Mouse (Mus musculus) kidney, postnatal 0 days (tissue): Measurements from ENCODE around the gene Smpd3. TPM values are rescaled to one million over a fixed set of nuclear protein-coding genes. Genes with fewer than 3 reads are reported as not detected.

Experiments
- ATAC-seq: fragments of 200-750 bp; cut with Nextera tagmentation; replicated peaks from 2 replicates; pipeline ENCODE4 v1.8.0; 2017; ENCODE audit warnings: low read depth, moderate number of reproducible peaks, moderate TSS enrichment, moderate library complexity; ENCODE audit not compliant: low FRiP score
- DNase-seq: peaks from one replicate; pipeline ENCODE4 v3.0.0-alpha.2; 2016; ENCODE audit warnings: low spot score
- H3K27ac ChIP-seq: fragments of 300-500 bp; sonication (generic); 2 replicates; pipeline ENCODE4 v1.5.1; 2014; ENCODE audit warnings: mild to moderate bottlenecking
- H3K27me3 ChIP-seq: fragments of 300-500 bp; sonication (generic); 2 replicates; pipeline ENCODE4 v1.6.1; 2014; ENCODE audit warnings: low read length, mixed read lengths; ENCODE audit not compliant: insufficient read depth
- H3K36me3 ChIP-seq: fragments of 300-500 bp; sonication (generic); 2 replicates; pipeline ENCODE4 v1.6.1; 2014; ENCODE audit warnings: low read length, mixed read lengths; ENCODE audit not compliant: insufficient read depth
- H3K4me1 ChIP-seq: fragments of 300-500 bp; sonication (generic); replicated peaks from 2 replicates; pipeline ENCODE4 v1.6.1; 2014; ENCODE audit warnings: antibody characterized with exemption, low read length, mixed read lengths; ENCODE audit not compliant: insufficient read depth
- H3K4me2 ChIP-seq: fragments of 300-500 bp; sonication (generic); 2 replicates; pipeline ENCODE4 v1.6.1; 2014; ENCODE audit warnings: mild to moderate bottlenecking, low read length, moderate library complexity, mixed read lengths
- H3K4me3 ChIP-seq: fragments of 300-500 bp; sonication (generic); replicated peaks from 2 replicates; pipeline ENCODE4 v1.5.1; 2014; ENCODE audit warnings: low read depth, low read length
- H3K9ac ChIP-seq: fragments of 300-500 bp; sonication (generic); 2 replicates; pipeline ENCODE4 v1.6.1; 2014; ENCODE audit warnings: low read depth, low read length
- H3K9me3 ChIP-seq: fragments of 300-500 bp; sonication (generic); replicated peaks from 2 replicates; pipeline ENCODE4 v1.6.1; 2016; ENCODE audit warnings: low read length, inconsistent platforms, mixed read lengths
- CTCF ChIP-seq: IDR thresholded peaks from 2 replicates; pipeline ENCODE4 v1.5.1; 2016; ENCODE audit warnings: antibody characterized with exemption, low read depth, mild to moderate bottlenecking, moderate library complexity
- WGBS: fragments of 180-500 bp; shearing (Covaris S2); extraction: QIAGEN DNeasy Blood & Tissue Kit; methylation state at CpG from one replicate; pipeline ENCODE4 v1.1.7; 2014; 5-methylcytosine and 5-hydroxymethylcytosine counted together
- polyA plus RNA-seq: library from polyadenylated mRNA; unstranded; fragments of >200 nt; fragmentation: Nextera tagmentation; extraction: Ambion mirVana; gene quantifications from 2 replicates; pipeline ENCODE4 v1.2.1, GENCODE M21; 2015

Smpd3 gene
- polyA plus RNA-seq, 1 experiment from 2014 or later, result 0.42 TPM

DNA sequence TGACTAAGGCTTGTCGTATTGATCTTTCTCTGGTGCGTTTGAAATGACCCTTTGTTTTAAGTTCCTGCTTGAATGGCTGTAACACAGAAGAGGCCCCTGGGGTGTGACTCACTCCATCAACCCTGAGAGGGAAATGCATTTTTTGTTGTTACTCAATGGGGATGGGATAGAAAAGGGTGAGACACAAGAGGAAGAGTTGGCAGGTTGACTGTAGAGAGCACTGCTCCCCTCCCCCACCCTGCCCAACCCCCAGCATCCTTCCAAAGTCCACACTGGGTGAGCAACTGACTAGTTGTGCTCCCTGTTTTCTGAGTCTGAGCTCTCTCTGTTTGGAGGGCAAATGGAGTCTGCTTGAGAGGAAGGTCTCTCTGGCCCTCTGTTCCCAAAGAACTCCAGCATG lies 50.3 kb downstream of the Smpd3 start:
- no peak overlapping the region for H3K4me3 ChIP-seq
- no peaks in the 10 kb centered on the region for H3K36me3 ChIP-seq
- H3K4me2 ChIP-seq, result no peak overlapping the region
- H3K4me1 ChIP-seq, result no peaks in the 10 kb centered on the region
- no peak for DNase-seq
- H3K9me3 ChIP-seq, result no peaks in the 10 kb centered on the region
- no peaks in the 10 kb centered on the region for H3K27me3 ChIP-seq
- ATAC-seq, result no peak
- no peak overlapping the region for H3K27ac ChIP-seq
- H3K9ac ChIP-seq, result no peak overlapping the region
- TF ChIP-seq CTCF, result no peak
- WGBS, result 12% methylated on average over 2 of the region's 2 CpGs

DNA sequence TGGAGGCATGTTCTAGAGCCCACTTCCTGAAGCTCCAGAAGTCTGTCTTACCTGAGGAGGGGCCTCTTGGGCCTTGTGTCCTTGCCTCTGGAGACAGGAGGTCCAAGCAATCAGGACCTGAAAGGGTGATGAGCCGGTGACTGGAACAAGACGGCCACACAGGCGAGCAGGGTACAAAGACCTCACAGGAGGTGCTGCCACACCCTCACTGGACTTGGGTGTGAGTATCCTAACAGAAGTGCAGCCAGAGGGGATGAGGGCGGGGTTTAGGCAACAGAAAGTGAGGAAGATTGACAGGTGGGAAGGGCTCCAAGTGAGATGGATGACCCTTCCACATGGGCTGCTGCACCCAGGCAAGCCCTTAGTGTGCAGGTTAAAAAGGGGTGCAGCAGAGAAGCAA lies 56.9 kb downstream of the Smpd3 start:
- DNase-seq, result no peak
- TF ChIP-seq CTCF, result no peak
- Histone ChIP-seq H3K9ac (no peak overlapping the region), H3K36me3 (no peaks in the 10 kb centered on the region), H3K4me3 (no peak overlapping the region), H3K4me2 (no peak overlapping the region), H3K4me1 (no peaks in the 10 kb centered on the region), H3K27me3 (no peaks in the 10 kb centered on the region), H3K27ac (no peak overlapping the region), H3K9me3 (no peaks in the 10 kb centered on the region)
- 41% methylated on average over 4 of the region's 4 CpGs for WGBS
- no peak for ATAC-seq

DNA sequence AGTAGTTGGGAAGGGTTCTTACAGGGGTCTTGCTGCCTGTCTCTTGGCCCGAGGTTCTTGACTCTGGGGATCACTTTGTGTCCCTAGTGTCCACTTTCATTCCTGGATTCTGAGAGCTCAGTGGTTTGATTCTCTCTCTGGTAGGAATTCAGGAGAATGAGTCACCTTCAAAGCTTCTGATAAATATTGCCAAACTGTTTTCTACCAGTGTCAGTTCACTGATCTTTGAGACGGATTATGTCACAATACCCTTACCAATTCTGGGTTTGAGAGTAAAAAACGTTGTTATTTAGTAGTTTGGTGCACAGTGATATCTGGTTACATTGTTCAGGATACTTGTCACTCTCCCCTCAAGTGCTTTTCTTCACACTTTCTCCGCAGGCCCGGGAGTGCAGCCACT lies 57.6 kb downstream of the Smpd3 start:
- TF ChIP-seq CTCF, result no peak
- ATAC-seq (no peak), DNase-seq (no peak)
- Histone ChIP-seq H3K4me1 (no peaks in the 10 kb centered on the region), H3K27me3 (no peaks in the 10 kb centered on the region), H3K4me3 (no peak overlapping the region), H3K36me3 (no peaks in the 10 kb centered on the region), H3K9me3 (no peaks in the 10 kb centered on the region), H3K27ac (no peak overlapping the region), H3K9ac (no peak overlapping the region), H3K4me2 (no peak overlapping the region)
- WGBS, result 35% methylated on average over 5 of the region's 5 CpGs

DNA sequence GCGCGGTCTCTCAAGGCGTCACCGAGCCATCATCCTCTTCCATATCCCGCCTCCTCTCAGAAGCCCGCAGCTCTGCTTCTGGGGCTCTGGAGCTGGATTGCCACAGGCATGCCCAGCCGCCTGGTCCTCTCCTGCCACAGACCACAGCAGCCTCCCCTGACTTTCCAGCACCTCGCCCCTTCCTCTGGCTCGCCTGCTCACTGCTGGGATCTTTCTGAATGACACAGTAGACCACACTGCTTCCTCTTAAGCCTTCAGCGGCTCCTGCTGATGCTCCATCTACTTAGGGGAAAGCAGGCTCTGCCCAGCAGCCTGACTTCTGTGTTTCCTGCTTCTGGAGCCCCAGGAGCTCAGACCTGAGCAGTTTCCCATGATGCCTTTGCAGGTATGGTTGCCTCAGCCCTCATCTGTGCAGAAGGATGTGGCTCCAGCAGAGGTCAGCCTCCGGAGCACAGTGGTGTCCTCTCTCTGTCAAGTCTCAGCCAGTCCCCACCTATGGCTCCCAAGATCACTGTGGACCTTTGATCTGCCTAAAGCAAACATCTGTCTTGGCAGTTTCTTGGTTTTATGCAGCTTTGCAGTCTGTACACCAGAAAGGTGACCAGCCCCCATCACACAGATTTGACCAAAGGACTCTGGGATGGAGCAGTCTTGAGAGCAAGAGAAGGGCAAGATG lies 59.3 kb downstream of the Smpd3 start:
- Histone ChIP-seq H3K27me3 (no peaks in the 10 kb centered on the region), H3K9me3 (no peaks in the 10 kb centered on the region), H3K4me2 (no peak overlapping the region), H3K36me3 (no peaks in the 10 kb centered on the region), H3K4me1 (no peaks in the 10 kb centered on the region), H3K4me3 (no peak overlapping the region), H3K27ac (no peak overlapping the region), H3K9ac (no peak overlapping the region)
- ATAC-seq, result no peak
- TF ChIP-seq CTCF, result no peak
- 73% methylated on average over 11 of the region's 11 CpGs for WGBS
- no peak for DNase-seq

DNA sequence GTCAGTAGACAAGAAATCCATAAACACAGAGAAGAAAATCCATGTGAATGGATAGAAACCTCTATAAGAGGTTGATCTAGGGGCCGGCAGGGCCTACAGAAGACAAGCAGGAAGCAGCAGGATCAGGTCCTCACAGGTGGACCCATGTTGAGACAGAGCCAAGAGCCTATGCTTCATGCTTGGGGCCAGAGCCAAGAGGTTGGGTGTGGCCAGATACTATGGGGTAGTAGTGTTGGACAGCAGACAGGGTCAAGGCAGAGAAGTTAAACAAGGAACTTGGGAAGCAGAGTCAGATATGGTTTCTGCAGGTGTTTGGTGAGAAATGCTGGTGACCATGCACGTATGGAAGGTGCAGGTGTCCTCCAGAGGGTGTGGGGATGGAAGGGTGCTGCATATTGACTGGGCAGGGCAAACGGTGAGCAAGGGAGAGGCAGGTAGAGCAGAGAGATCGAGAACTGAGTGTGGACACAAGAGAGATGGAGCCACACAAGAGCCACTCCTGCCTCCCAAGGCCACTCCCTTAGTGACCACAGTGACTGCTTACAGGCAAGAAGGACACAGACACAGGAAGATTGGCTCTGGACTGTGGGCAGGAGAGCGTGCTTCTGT lies 61.0 kb downstream of the Smpd3 start:
- no peaks in the 10 kb centered on the region for H3K36me3 ChIP-seq
- 91% methylated on average over 5 of the region's 5 CpGs for WGBS
- H3K4me2 ChIP-seq, result no peak overlapping the region
- DNase-seq (no peak), ATAC-seq (no peak)
- no peak overlapping the region for H3K9ac ChIP-seq
- H3K9me3 ChIP-seq, result no peaks in the 10 kb centered on the region
- H3K27me3 ChIP-seq, result no peaks in the 10 kb centered on the region
- TF ChIP-seq CTCF, result no peak
- H3K4me1 ChIP-seq, result no peaks in the 10 kb centered on the region
- H3K4me3 ChIP-seq, result no peak overlapping the region
- H3K27ac ChIP-seq, result no peak overlapping the region

DNA sequence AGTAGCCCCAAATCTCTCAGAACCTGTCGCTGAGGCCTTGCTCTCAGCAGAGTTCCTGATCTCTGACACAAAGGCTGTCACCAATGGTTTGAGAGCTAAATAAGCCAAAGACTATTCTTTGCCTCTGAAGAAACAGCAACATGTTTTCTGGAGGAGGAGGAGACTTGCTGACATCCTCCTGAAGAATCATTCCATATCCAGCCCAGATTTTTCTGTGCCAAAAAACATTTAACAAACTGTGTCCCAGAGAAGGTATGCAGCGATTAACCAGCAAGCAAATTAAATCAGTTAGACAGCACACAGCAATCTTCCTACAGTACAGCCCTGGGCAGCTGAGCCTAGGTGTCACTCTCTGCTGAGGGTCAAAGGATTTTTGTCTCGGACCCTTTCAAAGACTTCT lies 64.3 kb downstream of the Smpd3 start:
- WGBS, result 79% methylated on average over 3 of the region's 3 CpGs
- Histone ChIP-seq H3K9me3 (no peaks in the 10 kb centered on the region), H3K27me3 (no peaks in the 10 kb centered on the region), H3K36me3 (no peaks in the 10 kb centered on the region), H3K27ac (no peak overlapping the region), H3K4me2 (no peak overlapping the region), H3K9ac (no peak overlapping the region), H3K4me3 (no peak overlapping the region), H3K4me1 (no peaks in the 10 kb centered on the region)
- DNase-seq, result no peak
- no peak for ATAC-seq
- no peak for TF ChIP-seq CTCF
